Mouse (Mus musculus) C2C12 (cell line): ENCODE data around the gene Mta2.

ENCODE experiments used
- CEBPB ChIP-seq: IDR thresholded peaks from one replicate; pipeline ENCODE4 v1.6.1; 2011; ENCODE audit warnings: low read depth, mild to moderate bottlenecking, control low read depth, moderate library complexity
- CTCF ChIP-seq: IDR thresholded peaks from one replicate; pipeline ENCODE4 v1.5.1; 2011; ENCODE audit not compliant: control insufficient read depth, insufficient read depth, insufficient read length
- FOSL1 ChIP-seq: IDR thresholded peaks from one replicate; pipeline ENCODE4 v1.8.0; 2011; ENCODE audit warnings: mild to moderate bottlenecking, low read length; ENCODE audit not compliant: poor library complexity, insufficient read depth, severe bottlenecking
- MAX ChIP-seq: IDR thresholded peaks from one replicate; pipeline ENCODE4 v1.6.1; 2011; ENCODE audit warnings: mild to moderate bottlenecking, control low read depth
- MYOD1 ChIP-seq: IDR thresholded peaks from one replicate; pipeline ENCODE4 v1.6.1; 2011; ENCODE audit warnings: low read depth; ENCODE audit not compliant: control insufficient read depth, insufficient read length
- MYOG ChIP-seq: IDR thresholded peaks from one replicate; pipeline ENCODE4 v1.6.1; 2011; ENCODE audit not compliant: control insufficient read depth, insufficient read length; ENCODE audit errors: extremely low read depth
- USF1 ChIP-seq: IDR thresholded peaks from one replicate; pipeline ENCODE4 v1.6.1; 2011; ENCODE audit warnings: low read depth, mild to moderate bottlenecking, control low read depth, moderate library complexity

DNA sequence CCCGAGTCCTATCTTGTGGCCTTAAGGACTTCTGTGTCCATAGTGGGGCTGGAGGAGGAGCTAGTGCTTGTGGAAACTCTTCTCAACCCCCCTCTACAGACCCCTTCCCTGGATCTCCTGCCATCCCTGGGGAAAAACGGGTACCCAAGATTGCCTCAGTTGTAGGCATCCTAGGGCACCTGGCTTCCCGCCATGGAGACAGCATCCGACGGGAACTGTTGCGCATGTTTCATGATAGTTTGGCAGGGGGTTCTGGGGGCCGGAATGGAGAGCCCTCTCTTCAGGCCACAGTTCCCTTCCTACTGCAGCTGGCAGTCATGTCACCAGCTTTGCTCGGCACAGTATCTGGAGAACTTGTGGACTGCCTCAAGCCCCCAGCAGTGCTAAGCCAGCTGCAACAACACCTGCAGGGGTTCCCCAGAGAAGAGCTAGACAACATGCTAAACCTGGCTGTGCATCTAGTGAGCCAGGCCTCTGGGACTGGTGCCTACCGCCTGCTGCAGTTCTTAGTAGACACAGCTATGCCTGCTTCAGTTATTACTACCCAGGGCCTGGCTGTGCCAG lies 46.2 kb upstream of the Mta2 start:
- no peak for TF ChIP-seq MYOG
- TF ChIP-seq CTCF = no peak
- TF ChIP-seq MAX = no peak
- no peak for TF ChIP-seq MYOD1
- no peak for TF ChIP-seq USF1
- no peak for TF ChIP-seq CEBPB
- no peak for TF ChIP-seq FOSL1
